Mouse (Mus musculus): ENCODE data around the gene Btbd9.

Gene Btbd9

GRCm38 (mm10) chr17:30598300-30598699, 22.0 kb upstream of the Btbd9 start:
- no peak for DNase-seq (ENCODE audit: low spot score)

GRCm38 (mm10) chr17:30597786-30598185, 21.5 kb upstream of the Btbd9 start:
- no peak for DNase-seq (ENCODE audit: low spot score)

GRCm38 (mm10) chr17:30594846-30595245, 18.6 kb upstream of the Btbd9 start:
- no peak for DNase-seq (ENCODE audit: low spot score)

DNA sequence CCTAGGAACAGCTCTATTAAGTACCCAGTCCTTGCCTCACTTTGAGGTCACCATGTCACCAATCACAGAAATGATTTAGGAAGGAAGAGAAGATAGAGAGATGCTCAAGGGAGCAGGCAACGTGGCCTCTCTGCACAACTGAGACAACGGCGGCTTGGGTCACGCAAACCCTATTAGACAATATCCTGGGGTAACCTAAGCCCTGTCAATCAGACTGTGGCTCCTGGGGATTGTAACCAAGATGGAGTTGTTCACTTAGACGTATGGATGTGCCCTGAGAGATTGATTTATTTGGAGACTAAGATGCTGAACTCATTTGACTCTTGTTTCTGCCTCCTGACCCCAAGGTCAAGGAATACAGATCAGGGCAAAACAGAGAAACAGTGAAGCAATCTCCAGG, 18.1 kb upstream of the Btbd9 start:
- no peak for DNase-seq (ENCODE audit: low spot score)

- DNase-seq (ENCODE audit: low spot score), result peak; percentile 48
Observed at GRCm38 (mm10) chr17:30590417-30591198, 14.3 kb upstream of the Btbd9 start.

- DNase-seq (ENCODE audit: low spot score), result no peak
Observed at GRCm38 (mm10) chr17:30583258-30584001, 7.1 kb upstream of the Btbd9 start.

DNA sequence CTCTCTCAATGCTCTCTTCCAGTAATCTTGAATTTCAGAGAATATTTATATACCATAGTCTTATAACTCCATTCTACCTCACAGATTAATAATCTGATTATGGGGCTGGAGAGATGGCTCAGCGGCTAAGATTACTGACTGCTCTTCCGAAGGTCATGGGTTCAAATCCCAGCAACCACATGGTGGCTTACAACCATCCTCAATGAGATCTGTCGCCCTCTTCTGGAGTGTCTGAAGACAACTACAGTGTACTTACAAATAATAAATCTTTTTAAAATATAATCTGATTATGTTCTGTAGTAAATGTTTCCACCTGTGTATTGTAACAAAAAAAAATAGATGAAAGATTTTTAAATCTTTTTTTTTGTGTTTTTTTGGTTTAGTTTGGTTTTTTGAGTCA, 6.0 kb upstream of the Btbd9 start:
- no peak for DNase-seq (ENCODE audit: low spot score)

DNA sequence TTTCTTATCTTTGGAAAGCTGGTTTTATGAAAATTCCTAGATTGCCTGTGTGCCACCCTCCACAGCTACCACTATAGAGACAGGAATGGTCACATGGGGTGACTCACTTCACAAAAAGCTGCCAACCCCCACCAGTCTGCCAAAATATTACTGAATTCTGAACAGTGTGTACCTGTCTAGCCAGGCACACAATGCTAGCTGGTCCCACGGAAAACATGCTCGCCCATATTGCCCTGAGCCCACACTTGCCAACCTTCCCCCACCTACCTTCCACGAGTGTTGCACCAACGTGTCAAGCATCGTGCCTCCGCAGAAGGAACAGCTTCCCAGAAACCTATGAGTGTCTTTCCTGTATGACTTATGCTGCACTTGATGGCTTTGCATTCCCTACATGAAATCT, 4.9 kb upstream of the Btbd9 start:
- DNase-seq (ENCODE audit: low spot score), result no peak

- no peak for DNase-seq (ENCODE audit: low spot score)
Observed at GRCm38 (mm10) chr17:30580781-30581180, 4.5 kb upstream of the Btbd9 start.

DNA sequence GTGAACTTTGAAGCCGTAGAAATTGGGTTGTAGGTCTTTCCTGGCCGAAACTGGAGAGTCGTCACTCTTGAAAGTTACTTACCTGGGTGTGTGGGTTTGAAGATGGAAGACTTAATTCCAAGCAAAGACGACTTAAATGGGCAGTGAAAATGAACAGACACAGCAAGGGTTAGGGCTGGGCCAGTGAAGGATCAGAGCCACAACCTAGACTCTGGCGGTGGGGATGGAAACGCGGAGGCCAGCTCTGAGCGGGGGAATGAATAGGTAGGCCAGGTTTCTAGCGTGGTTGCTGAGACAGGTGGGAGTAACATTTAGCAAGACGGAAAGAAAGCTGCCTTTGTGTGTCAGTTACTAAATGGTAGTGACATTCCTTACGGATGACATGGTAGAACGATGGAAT, 658 bp upstream of the Btbd9 start:
- no peak for DNase-seq (ENCODE audit: low spot score)

DNA sequence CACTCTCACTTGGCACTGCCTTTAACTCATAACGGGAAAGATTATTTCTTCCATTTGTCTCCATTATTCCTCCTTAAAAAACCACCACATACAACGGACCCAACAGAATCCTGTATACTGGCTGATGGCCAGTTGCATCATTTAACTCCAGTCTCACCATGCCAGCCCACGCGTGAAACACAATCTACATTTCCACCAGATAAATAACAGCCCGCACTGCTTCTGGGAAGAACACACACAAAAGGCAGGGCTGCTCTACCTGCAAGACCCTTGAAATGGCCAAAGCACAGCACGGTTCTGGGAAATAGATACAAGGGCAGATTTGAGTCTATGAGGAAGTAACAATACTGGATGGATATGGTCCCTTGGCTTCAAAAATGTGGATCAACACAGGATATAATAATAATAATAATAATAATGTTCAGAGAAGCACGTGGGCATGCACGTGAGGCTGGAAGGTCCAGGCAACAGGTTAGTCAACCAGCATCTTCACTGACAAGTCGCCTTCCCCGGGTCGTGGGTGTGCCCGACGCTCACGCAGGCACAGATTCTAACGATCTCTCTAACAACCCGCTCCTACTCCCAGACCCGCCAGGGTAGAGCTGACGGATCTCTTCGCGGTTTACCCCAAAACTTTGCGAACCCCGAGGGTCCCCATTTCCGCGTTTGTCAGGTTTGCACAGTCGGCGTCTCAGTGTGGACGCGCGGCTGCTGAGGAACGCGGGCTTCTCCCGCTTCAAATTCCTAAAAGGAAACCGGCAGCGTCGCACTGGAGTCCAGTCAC, 975 bp downstream of the Btbd9 start:
- no peak for DNase-seq (ENCODE audit: low spot score)

DNA sequence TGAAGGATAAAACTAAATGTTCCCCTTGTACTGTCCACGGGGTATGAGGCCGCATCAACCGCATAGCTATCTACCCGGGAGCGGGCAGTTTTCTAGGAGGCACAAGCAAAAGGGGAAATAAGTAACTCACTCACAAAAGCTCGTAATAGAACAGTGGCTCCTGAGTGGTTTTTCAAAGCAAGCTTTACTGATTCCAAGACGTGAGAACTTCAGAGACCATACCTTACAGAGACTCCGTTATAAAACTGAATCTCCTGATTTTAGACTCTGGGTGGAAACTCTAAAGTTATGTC, 1.6 kb downstream of the Btbd9 start:
- DNase-seq (ENCODE audit: low spot score), result no peak

- no peak for DNase-seq (ENCODE audit: low spot score)
Observed at GRCm38 (mm10) chr17:30573990-30574782, 2.1 kb downstream of the Btbd9 start.

DNA sequence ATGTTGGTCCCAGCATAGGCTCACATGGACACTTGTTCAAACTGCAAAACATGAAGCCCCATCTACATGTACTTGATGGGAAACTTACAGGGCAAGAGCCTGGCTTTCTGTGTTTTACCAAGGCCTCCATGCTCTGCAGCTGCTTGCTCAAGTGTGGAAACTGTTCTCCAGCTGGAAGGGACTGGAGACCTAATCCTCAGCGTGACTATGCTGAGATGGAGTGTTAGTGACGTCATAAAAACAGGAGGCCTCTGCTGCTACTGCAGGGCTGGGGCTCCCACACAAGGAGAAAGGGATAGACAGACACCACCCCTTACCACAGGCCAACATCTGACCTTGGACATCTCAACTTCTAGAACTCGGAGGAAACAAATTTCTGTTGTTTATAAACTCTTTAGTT, 5.3 kb downstream of the Btbd9 start:
- no peak for DNase-seq (ENCODE audit: low spot score)

DNA sequence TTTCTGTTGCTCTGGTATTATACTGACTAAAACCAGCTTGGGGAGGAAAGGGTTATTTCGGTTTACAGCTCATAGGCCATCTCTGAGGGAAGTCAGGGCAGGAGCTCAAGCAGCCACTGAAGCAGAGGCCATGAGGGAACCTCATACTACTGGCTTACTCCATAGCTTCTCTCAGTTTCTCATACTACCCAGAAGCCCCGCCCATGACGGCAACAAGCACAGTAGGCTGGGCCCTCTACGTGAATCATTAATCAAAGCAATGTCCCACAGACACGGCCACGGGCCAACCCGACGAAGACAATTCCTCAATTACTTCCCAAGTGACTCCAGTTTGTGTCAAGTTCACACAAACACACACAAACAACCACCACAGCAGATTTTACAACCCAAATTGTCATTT, 6.1 kb downstream of the Btbd9 start:
- DNase-seq (ENCODE audit: low spot score), result peak; percentile 47

- no peak for DNase-seq (ENCODE audit: low spot score)
Observed at GRCm38 (mm10) chr17:30568473-30568872, 7.8 kb downstream of the Btbd9 start.

DNA sequence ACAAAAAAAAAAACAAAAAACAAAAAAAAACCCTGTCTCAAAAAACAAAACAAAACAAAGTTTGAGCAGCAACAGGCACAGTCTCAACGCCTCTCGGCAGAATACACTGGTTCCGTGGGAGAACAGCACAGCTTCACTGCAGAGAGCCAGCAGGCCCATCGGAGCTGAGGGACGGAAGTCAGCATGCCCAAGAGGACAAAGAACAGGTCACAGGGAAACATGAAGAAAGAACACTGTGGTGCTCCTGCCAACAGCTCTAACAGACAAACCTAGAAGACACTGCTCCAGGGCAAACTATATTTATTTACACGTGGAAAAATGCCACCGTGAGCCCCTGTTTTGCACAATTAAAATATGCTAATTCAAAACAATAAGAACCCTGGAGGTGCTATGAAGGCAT, 11.3 kb downstream of the Btbd9 start:
- no peak for DNase-seq (ENCODE audit: low spot score)

- DNase-seq (ENCODE audit: low spot score), result no peak
Observed at GRCm38 (mm10) chr17:30564407-30564806, 11.9 kb downstream of the Btbd9 start.

DNA sequence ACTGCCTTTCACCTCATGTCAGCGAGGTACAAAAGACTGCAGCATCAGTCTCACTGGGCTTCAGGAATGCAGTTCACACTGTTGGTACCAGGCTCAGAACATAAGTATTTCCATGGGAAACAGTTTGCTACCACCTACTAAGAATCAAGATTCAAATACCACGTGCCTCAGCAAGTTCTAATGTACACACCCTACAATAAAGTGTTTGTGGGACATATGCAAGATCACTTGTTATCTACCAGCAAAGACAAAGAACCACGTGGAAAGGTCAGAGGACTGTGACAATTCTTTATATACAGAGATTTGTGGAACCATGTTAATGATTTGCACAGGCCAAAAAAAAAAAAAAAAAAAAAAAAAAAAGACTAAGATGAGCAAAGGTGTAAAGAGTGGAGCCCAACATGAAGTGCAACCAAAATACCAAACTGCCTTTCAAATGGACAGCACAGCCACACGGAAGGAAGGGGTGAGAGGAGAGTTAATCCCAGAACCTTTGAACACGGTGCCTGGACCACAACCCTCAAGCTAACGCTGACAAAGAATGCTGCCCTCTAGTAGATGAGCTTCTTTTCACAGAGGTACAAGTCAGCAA, 12.7 kb downstream of the Btbd9 start:
- DNase-seq (ENCODE audit: low spot score), result no peak

- no peak for DNase-seq (ENCODE audit: low spot score)
Observed at GRCm38 (mm10) chr17:30562770-30563169, 13.5 kb downstream of the Btbd9 start.

DNA sequence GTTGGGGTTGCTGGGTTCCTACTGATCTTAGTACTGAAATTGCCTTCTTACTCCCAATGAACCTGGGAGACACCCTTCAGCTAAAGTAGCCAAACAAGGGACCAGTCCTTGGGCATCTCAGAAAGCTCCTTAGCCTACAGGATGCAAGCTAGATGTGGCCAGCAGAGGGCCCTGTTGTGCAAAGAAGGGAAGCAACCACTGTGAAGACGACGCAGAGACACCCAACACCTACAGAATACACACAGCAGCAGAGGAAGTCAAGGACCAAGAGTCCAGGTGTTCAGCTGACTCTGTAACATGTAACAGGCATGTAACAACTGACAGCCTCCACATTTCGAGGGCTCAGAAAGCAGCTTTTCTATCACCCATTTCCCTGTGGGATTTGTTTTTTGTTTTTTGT, 16.8 kb downstream of the Btbd9 start:
- DNase-seq (ENCODE audit: low spot score), result peak; percentile 73

DNA sequence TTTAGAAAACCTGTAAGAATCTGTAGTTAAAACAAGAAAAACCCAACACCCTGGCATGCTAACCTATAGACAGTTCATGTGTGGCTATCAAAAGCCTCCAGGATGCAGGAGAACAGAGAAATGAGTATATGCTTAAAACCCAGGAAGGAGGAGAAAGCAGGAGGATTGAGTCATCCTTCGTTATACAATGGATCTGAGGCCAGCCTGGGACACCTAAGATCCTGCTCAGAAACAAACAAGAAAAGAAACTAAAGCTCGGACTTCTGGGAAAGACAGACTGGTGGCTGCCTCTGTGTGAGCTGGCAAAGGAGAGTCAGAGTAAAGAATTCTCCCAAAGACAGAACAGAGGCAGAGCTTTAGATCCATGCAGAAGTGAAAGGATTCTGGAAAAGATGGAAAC, 17.7 kb downstream of the Btbd9 start:
- DNase-seq (ENCODE audit: low spot score), result no peak

Data from urinary bladder, postnatal 14 days (tissue).